Mouse (Mus musculus) kidney, adult 8-10 months (tissue): ENCODE measurements around the gene Rrp36.

Source experiments
- DNase-seq, 2 experiments: peaks; one replicate each; pipeline ENCODE4 v3.0.0; 2022

Gene Rrp36

GRCm38 (mm10) chr17:46673850-46674529, at the start of gene Rrp36:
TSS of gene Rrp36 (minus strand) at chr17:46674352.
- peak; percentile 92 to 93 for DNase-seq

GRCm38 (mm10) chr17:46721077-46721476, 46.9 kb upstream of the Rrp36 start:
- DNase-seq, result no peak

GRCm38 (mm10) chr17:46714756-46715481, 40.8 kb upstream of the Rrp36 start:
- DNase-seq, result no peak

- DNase-seq, result no peak
Observed at GRCm38 (mm10) chr17:46713849-46714248, 39.7 kb upstream of the Rrp36 start.

GRCm38 (mm10) chr17:46712442-46712841, 38.3 kb upstream of the Rrp36 start:
- DNase-seq, result no peak

GRCm38 (mm10) chr17:46711612-46712271, 37.6 kb upstream of the Rrp36 start:
- DNase-seq, result peak; percentile 38 to 52

GRCm38 (mm10) chr17:46710959-46711597, 36.9 kb upstream of the Rrp36 start, which contains the start of gene Pex6:
TSS of gene Pex6 (plus strand) at chr17:46711463.
- DNase-seq, result peak; percentile 90 to 93

- DNase-seq, result no peak
Observed at GRCm38 (mm10) chr17:46706375-46707089, 32.4 kb upstream of the Rrp36 start.

GRCm38 (mm10) chr17:46704887-46705835, 31.0 kb upstream of the Rrp36 start, which contains the start of gene Ppp2r5d:
TSS of gene Ppp2r5d (minus strand) at chr17:46705111.
- DNase-seq, result peak; percentile 98

- DNase-seq, result no peak
Observed at GRCm38 (mm10) chr17:46703971-46704886, 30.1 kb upstream of the Rrp36 start.

- no peak for DNase-seq
Observed at GRCm38 (mm10) chr17:46702506-46702905, 28.4 kb upstream of the Rrp36 start.

GRCm38 (mm10) chr17:46702100-46702499, 27.9 kb upstream of the Rrp36 start:
- no peak for DNase-seq

- no peak for DNase-seq
Observed at GRCm38 (mm10) chr17:46701489-46701888, 27.3 kb upstream of the Rrp36 start.

GRCm38 (mm10) chr17:46699912-46700311, 25.8 kb upstream of the Rrp36 start:
- no peak for DNase-seq

GRCm38 (mm10) chr17:46699245-46699644, 25.1 kb upstream of the Rrp36 start:
- no peak for DNase-seq

GRCm38 (mm10) chr17:46698515-46698914, 24.4 kb upstream of the Rrp36 start:
- DNase-seq, result no peak

GRCm38 (mm10) chr17:46694517-46695063, 20.4 kb upstream of the Rrp36 start:
- no peak for DNase-seq

GRCm38 (mm10) chr17:46691390-46691789, 17.2 kb upstream of the Rrp36 start:
- no peak for DNase-seq

GRCm38 (mm10) chr17:46690665-46691064, 16.5 kb upstream of the Rrp36 start:
- no peak for DNase-seq

GRCm38 (mm10) chr17:46685913-46686312, 11.8 kb upstream of the Rrp36 start:
- DNase-seq, result no peak
